Mouse (Mus musculus) liver, postnatal 0 days (tissue): ENCODE data around the gene Rps6ka5.

Source experiments
- CTCF ChIP-seq: sonication (generic); IDR thresholded peaks from 2 replicates; pipeline ENCODE4 v1.5.1; 2016; ENCODE audit warnings: antibody characterized with exemption, low read depth
- EP300 ChIP-seq: IDR thresholded peaks from 2 replicates; pipeline ENCODE4 v1.6.1; 2016; ENCODE audit warnings: antibody characterized with exemption, low read depth, mild to moderate bottlenecking

GRCm38 (mm10) chr12:100631286-100631685, 95.5 kb downstream of the Rps6ka5 start:
- TF ChIP-seq CTCF (no peak), EP300 (no peak)
